Mouse (Mus musculus): ENCODE data around the gene Inafm2.

GRCm38 (mm10) chr2:118727911-118728310, 17.6 kb upstream of the Inafm2 start:
- TF ChIP-seq POLR2A (IDR thresholded peaks at IDR 0.05; ENCODE audit: low read depth, low read length), result no peak
- TF ChIP-seq CTCF (conservative IDR thresholded peaks at IDR 0.05; ENCODE audit: insufficient read depth, insufficient read length, low read depth, low read length), result no peak
